Mouse (Mus musculus): ENCODE data around the gene Dnm3. TPM values are rescaled to one million over a fixed set of nuclear protein-coding genes. Genes with fewer than 3 reads are reported as not detected.

Gene Dnm3
- 0.48 and 1.0 TPM in 2 replicates for polyA plus RNA-seq (2012; rRNA removed)

GRCm38 (mm10) chr1:162477246-162478209 is at the start of gene Dnm3:
Dnm3 (minus strand) TSS chr1:162478034.
- no peak for TF ChIP-seq CTCF (IDR thresholded peaks at IDR 0.05; ENCODE audit: extremely low read depth, insufficient read length, insufficient replicate concordance, low read depth, low read length)
- TF ChIP-seq POLR2A (IDR thresholded peaks at IDR 0.05; ENCODE audit: low read depth, low read length), result no peak
- 2% methylated on average over 56 of the region's 56 CpGs for WGBS
- H3K27ac ChIP-seq (ENCODE audit: insufficient read depth, low read depth, low read length), result no peak within 1 kb of the TSS
- H3K27me3 ChIP-seq (ENCODE audit: control insufficient read depth, insufficient read depth, low read length), result peaks cover 7% of the 10 kb centered on the region
- peaks cover 7% of the 10 kb centered on the region for H3K4me1 ChIP-seq (ENCODE audit: control insufficient read depth, insufficient read depth, insufficient read length, low read length)
- H3K4me3 ChIP-seq (ENCODE audit: low read depth, low read length), result peak within 1 kb of the TSS; percentile 68
- H3K36me3 ChIP-seq (ENCODE audit: control insufficient read depth, insufficient read depth, low read length), result no peaks in the 10 kb centered on the region

GRCm38 (mm10) chr1:162515116-162515515 is 37.3 kb upstream of the Dnm3 start:
- no peaks in the 10 kb centered on the region for H3K36me3 ChIP-seq (ENCODE audit: control insufficient read depth, insufficient read depth, low read length)
- no peak overlapping the region for H3K4me3 ChIP-seq (ENCODE audit: low read depth, low read length)
- 36% methylated on average over 1 of the region's 1 CpGs for WGBS
- TF ChIP-seq POLR2A (IDR thresholded peaks at IDR 0.05; ENCODE audit: low read depth, low read length), result no peak
- TF ChIP-seq CTCF (IDR thresholded peaks at IDR 0.05; ENCODE audit: extremely low read depth, insufficient read length, insufficient replicate concordance, low read depth, low read length), result no peak
- H3K27me3 ChIP-seq (ENCODE audit: control insufficient read depth, insufficient read depth, low read length), result no peaks in the 10 kb centered on the region
- no peak overlapping the region for H3K27ac ChIP-seq (ENCODE audit: insufficient read depth, low read depth, low read length)
- H3K4me1 ChIP-seq (ENCODE audit: control insufficient read depth, insufficient read depth, insufficient read length, low read length), result no peaks in the 10 kb centered on the region

- Histone ChIP-seq H3K27me3 (ENCODE audit: control insufficient read depth, insufficient read depth, low read length) (no peaks in the 10 kb centered on the region), H3K4me1 (ENCODE audit: control insufficient read depth, insufficient read depth, insufficient read length, low read length) (no peaks in the 10 kb centered on the region), H3K27ac (ENCODE audit: insufficient read depth, low read depth, low read length) (no peak overlapping the region), H3K4me3 (ENCODE audit: low read depth, low read length) (no peak overlapping the region), H3K36me3 (ENCODE audit: control insufficient read depth, insufficient read depth, low read length) (no peaks in the 10 kb centered on the region)
- WGBS, result 72% methylated on average over 2 of the region's 2 CpGs
- TF ChIP-seq CTCF (IDR thresholded peaks at IDR 0.05; ENCODE audit: extremely low read depth, insufficient read length, insufficient replicate concordance, low read depth, low read length), result no peak
- TF ChIP-seq POLR2A (IDR thresholded peaks at IDR 0.05; ENCODE audit: low read depth, low read length), result no peak
Measured at GRCm38 (mm10) chr1:162510013-162510356, 32.2 kb upstream of the Dnm3 start.

GRCm38 (mm10) chr1:162509329-162510012 is 31.6 kb upstream of the Dnm3 start:
- Histone ChIP-seq H3K4me3 (ENCODE audit: low read depth, low read length) (no peak overlapping the region), H3K27ac (ENCODE audit: insufficient read depth, low read depth, low read length) (no peak overlapping the region), H3K27me3 (ENCODE audit: control insufficient read depth, insufficient read depth, low read length) (no peaks in the 10 kb centered on the region), H3K4me1 (ENCODE audit: control insufficient read depth, insufficient read depth, insufficient read length, low read length) (no peaks in the 10 kb centered on the region), H3K36me3 (ENCODE audit: control insufficient read depth, insufficient read depth, low read length) (no peaks in the 10 kb centered on the region)
- TF ChIP-seq CTCF (IDR thresholded peaks at IDR 0.05; ENCODE audit: extremely low read depth, insufficient read length, insufficient replicate concordance, low read depth, low read length) (no peak), POLR2A (IDR thresholded peaks at IDR 0.05; ENCODE audit: low read depth, low read length) (no peak)
- WGBS, result 29% methylated on average over 12 of the region's 12 CpGs

GRCm38 (mm10) chr1:162508211-162509005 is 30.6 kb upstream of the Dnm3 start:
- Histone ChIP-seq H3K4me1 (ENCODE audit: control insufficient read depth, insufficient read depth, insufficient read length, low read length) (no peaks in the 10 kb centered on the region), H3K27ac (ENCODE audit: insufficient read depth, low read depth, low read length) (no peak overlapping the region), H3K4me3 (ENCODE audit: low read depth, low read length) (no peak overlapping the region), H3K27me3 (ENCODE audit: control insufficient read depth, insufficient read depth, low read length) (no peaks in the 10 kb centered on the region), H3K36me3 (ENCODE audit: control insufficient read depth, insufficient read depth, low read length) (no peaks in the 10 kb centered on the region)
- 64% methylated on average over 4 of the region's 4 CpGs for WGBS
- TF ChIP-seq CTCF (IDR thresholded peaks at IDR 0.05; ENCODE audit: extremely low read depth, insufficient read length, insufficient replicate concordance, low read depth, low read length), result no peak
- no peak for TF ChIP-seq POLR2A (IDR thresholded peaks at IDR 0.05; ENCODE audit: low read depth, low read length)

GRCm38 (mm10) chr1:162506516-162506915 is 28.7 kb upstream of the Dnm3 start:
- Histone ChIP-seq H3K36me3 (ENCODE audit: control insufficient read depth, insufficient read depth, low read length) (no peaks in the 10 kb centered on the region), H3K4me1 (ENCODE audit: control insufficient read depth, insufficient read depth, insufficient read length, low read length) (no peaks in the 10 kb centered on the region), H3K27ac (ENCODE audit: insufficient read depth, low read depth, low read length) (no peak overlapping the region), H3K27me3 (ENCODE audit: control insufficient read depth, insufficient read depth, low read length) (no peaks in the 10 kb centered on the region), H3K4me3 (ENCODE audit: low read depth, low read length) (no peak overlapping the region)
- TF ChIP-seq CTCF (IDR thresholded peaks at IDR 0.05; ENCODE audit: extremely low read depth, insufficient read length, insufficient replicate concordance, low read depth, low read length) (no peak), POLR2A (IDR thresholded peaks at IDR 0.05; ENCODE audit: low read depth, low read length) (no peak)
- 71% methylated on average over 4 of the region's 4 CpGs for WGBS

All from small intestine, adult 2 months (tissue).